Comparison of ENCODE assay signal across 33 mouse cellular contexts in the genomic region with DNA sequence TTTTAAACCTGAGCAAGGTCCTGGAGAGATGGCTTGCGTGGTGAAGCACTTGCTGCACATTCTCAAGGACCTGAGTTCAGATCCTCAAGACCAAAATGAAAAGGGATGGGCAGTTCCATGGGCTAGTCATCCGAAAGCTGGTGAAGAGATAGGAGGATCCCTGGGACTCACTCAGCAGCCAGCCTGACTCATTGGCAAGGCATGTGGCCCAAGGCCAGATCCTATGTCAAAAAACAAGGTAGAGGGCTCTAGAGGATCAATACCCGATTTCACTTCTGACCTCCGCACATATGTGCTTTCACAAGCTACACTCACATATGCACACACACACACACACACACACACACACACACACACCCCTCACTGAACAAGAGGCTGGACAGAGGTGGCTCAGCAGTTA. TPM values are rescaled to one million over a fixed set of nuclear protein-coding genes. Genes with fewer than 3 reads are reported as not detected.
"Had no signal": no experiment of that assay in that cellular context is flagged by ENCODE, and none has a peak within 500 bp of the region (broad histone marks: within the 10 kb centered on the region; RNA-seq: fewer than 3 reads in every experiment).

No protein-coding gene starts in this region.

- H3K4me2 ChIP-seq: limb, embryonic 12.5 days; limb, embryonic 15.5 days; liver, embryonic 11.5 days; lung, embryonic 14.5 days; midbrain, embryonic 12.5 days; midbrain, embryonic 15.5 days; neural tube, embryonic 13.5 days had no signal

- H3K9ac ChIP-seq: limb, embryonic 12.5 days; limb, embryonic 15.5 days; liver, embryonic 14.5 days; liver, postnatal 0 days; lung, embryonic 14.5 days; midbrain, embryonic 12.5 days; midbrain, embryonic 15.5 days; neural tube, embryonic 13.5 days had no signal

- H3K36me3 ChIP-seq: limb, embryonic 12.5 days; limb, embryonic 15.5 days; midbrain, embryonic 12.5 days; midbrain, embryonic 15.5 days; neural tube, embryonic 13.5 days had no signal

- H3K9me3 ChIP-seq: limb, embryonic 12.5 days; limb, embryonic 15.5 days; midbrain, embryonic 12.5 days; midbrain, embryonic 15.5 days; neural tube, embryonic 13.5 days had no signal

- H3K27ac ChIP-seq: left cerebral cortex, adult 2 months; limb, embryonic 12.5 days; limb, embryonic 15.5 days; liver, embryonic 14.5 days; macrophage; midbrain, embryonic 12.5 days; midbrain, embryonic 15.5 days; neural tube, embryonic 13.5 days; stomach, postnatal 0 days had no signal

- DNase-seq: kidney, adult 9 months; kidney, postnatal 14 days; kidney, postnatal 4 days; layer of hippocampus, postnatal 36 days; left cerebral cortex, postnatal 4 days; liver, postnatal 0 days; lung, embryonic 14.5 days; right cerebral cortex, adult 18-20 months; right cerebral cortex, postnatal 14 days; right cerebral cortex, postnatal 4 days; thymus, postnatal 36 days had no signal

- H3K4me1 ChIP-seq: limb, embryonic 12.5 days; limb, embryonic 15.5 days; midbrain, embryonic 12.5 days; midbrain, embryonic 15.5 days; neural tube, embryonic 13.5 days had no signal

- H3K27me3 ChIP-seq: limb, embryonic 12.5 days; limb, embryonic 15.5 days; midbrain, embryonic 12.5 days; midbrain, embryonic 15.5 days; neural tube, embryonic 13.5 days had no signal

- H3K4me3 ChIP-seq: left cerebral cortex, adult 2 months; limb, embryonic 12.5 days; limb, embryonic 15.5 days; midbrain, embryonic 12.5 days; midbrain, embryonic 15.5 days; myocyte; neural tube, embryonic 13.5 days had no signal

- ATAC-seq: liver, postnatal 0 days; lung, postnatal 0 days; midbrain, embryonic 15.5 days had no signal

RNA-seq across cellular contexts. Expression of a gene that starts 15.7 kb away (rescaled TPM):
- total RNA-seq: layer of hippocampus, adult 8-10 months; layer of hippocampus, postnatal 10 days; layer of hippocampus, postnatal 36 days; left cerebral cortex, adult 2 months; left cerebral cortex, postnatal 14 days; megakaryocyte, adult 5-6 weeks had no signal
- polyA plus RNA-seq: kidney, embryonic 16.5 days; limb, embryonic 12.5 days; limb, embryonic 15.5 days; liver, embryonic 11.5 days; liver, embryonic 14.5 days; liver, postnatal 0 days; lung, embryonic 14.5 days; lung, postnatal 0 days; macrophage; midbrain, embryonic 12.5 days; midbrain, embryonic 15.5 days; myocyte; neural tube, embryonic 13.5 days; stomach, embryonic 14.5 days; stomach, postnatal 0 days; urinary bladder, adult 2 months had no signal

RNA-seq across cellular contexts. Expression of a gene that starts 30.2 kb away (rescaled TPM):
- total RNA-seq: layer of hippocampus, adult 8-10 months; layer of hippocampus, postnatal 10 days; layer of hippocampus, postnatal 36 days; left cerebral cortex, adult 2 months; left cerebral cortex, postnatal 14 days; left cerebral cortex, postnatal 4 days; megakaryocyte, adult 5-6 weeks; monocyte, adult 5-6 weeks; neutrophil, adult 5-6 weeks had no signal
- polyA plus RNA-seq: kidney, embryonic 16.5 days; limb, embryonic 12.5 days; limb, embryonic 15.5 days; liver, embryonic 11.5 days; liver, embryonic 14.5 days; liver, postnatal 0 days; lung, embryonic 14.5 days; lung, postnatal 0 days; macrophage; midbrain, embryonic 12.5 days; midbrain, embryonic 15.5 days; myocyte; neural tube, embryonic 13.5 days; stomach, embryonic 14.5 days; stomach, postnatal 0 days; thymus, postnatal 0 days; urinary bladder, adult 2 months had no signal

RNA-seq across cellular contexts. Expression of a gene that starts 49.1 kb away (rescaled TPM):
- total RNA-seq: megakaryocyte, adult 5-6 weeks; monocyte, adult 5-6 weeks; neutrophil, adult 5-6 weeks had no signal
- polyA plus RNA-seq: kidney, embryonic 16.5 days; limb, embryonic 12.5 days; limb, embryonic 15.5 days; liver, embryonic 11.5 days; liver, embryonic 14.5 days; lung, embryonic 14.5 days; lung, postnatal 0 days; macrophage; midbrain, embryonic 12.5 days; myocyte; stomach, postnatal 0 days; urinary bladder, adult 2 months had no signal
